Mouse (Mus musculus): Measurements from ENCODE around the gene Lcn2. TPM values are rescaled to one million over a fixed set of nuclear protein-coding genes. Genes with fewer than 3 reads are reported as not detected.
A peak's percentile ranks its signal among the peaks of the same experiment; 100 is the strongest.
"Not testable (repeated sequence)": the region's sequence is repeated elsewhere in the genome, so short reads cannot be mapped to it uniquely, and the experiment has no call there.

Gene Lcn2
- polyA plus RNA-seq, 1 experiment from 2014 or later, result 1.8 TPM

GRCm38 (mm10) chr2:32364121-32364520 is 23.9 kb downstream of the Lcn2 start:
- Histone ChIP-seq H3K9ac (ENCODE audit: low read length) (peak overlapping the region; percentile 78; the same call in 1 of the 2 replicates), H3K4me3 (ENCODE audit: control insufficient read depth in 1 of 2, insufficient read depth in 1 of 2, low read depth in 1 of 2, low read length in 2 of 2) (peak overlapping the region; percentile 69 to 80; a peak in 2 of 4 replicates), H3K36me3 (ENCODE audit: control insufficient read depth, insufficient read depth, low read length) (peaks cover 47% of the 10 kb centered on the region), H3K27me3 (ENCODE audit: control insufficient read depth, insufficient read depth, low read length) (no peaks in the 10 kb centered on the region; the same call in 1 of the 2 replicates), H3K4me2 (ENCODE audit: low read length) (peak overlapping the region; percentile 79), H3K9me3 (ENCODE audit: control insufficient read depth, low read length) (no peaks in the 10 kb centered on the region), H3K4me1 (ENCODE audit: control insufficient read depth in 2 of 2, insufficient read depth in 2 of 2, low read length in 2 of 2) (peaks cover 11 to 21% of the 10 kb centered on the region in 2 experiments), H3K27ac (replicated peaks in 1 of 2; ENCODE audit: control insufficient read depth in 1 of 2, insufficient read depth in 1 of 2, low read depth in 2 of 2, low read length in 2 of 2) (no peak overlapping the region; a peak in 1 of 4 replicates)
- no peak for ATAC-seq (ENCODE audit: insufficient number of reproducible peaks, insufficient read depth, low FRiP score, low read depth)
- WGBS, result 78% methylated on average over 8 of the region's 8 CpGs

DNA sequence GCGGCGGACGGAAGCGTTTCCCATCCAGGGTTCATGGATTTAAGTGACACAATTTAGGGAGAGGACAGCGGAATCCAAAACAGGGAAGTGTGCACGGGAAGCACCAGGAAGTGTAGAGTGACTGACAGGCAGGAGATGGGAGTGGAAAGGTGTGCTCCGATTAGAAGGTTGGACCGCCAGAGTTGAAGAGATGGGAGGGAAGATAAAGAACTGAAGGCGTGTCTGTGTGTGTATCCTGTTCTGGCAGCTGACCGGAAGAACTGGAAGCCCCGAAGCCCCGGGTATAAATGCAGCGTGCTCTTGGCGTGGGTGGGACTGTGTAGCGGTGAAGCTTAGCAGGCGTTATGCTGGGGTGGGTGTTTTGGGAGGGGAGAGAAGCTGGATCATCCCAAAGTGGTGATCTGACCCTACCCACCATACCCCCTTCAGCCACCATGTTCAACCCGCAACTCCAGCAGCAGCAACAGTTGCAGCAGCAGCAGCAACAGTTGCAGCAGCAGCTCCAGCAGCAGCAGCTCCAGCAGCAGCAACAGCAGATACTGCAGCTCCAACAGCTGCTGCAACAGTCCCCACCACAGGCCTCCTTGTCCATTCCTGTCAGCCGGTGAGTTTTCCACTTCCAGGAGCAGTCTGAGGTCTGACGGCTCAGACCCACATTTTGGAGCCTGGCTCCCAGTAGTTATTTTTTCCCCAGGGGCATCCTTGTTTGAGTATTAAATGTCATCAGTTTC is 24.5 kb downstream of the Lcn2 start:
- Histone ChIP-seq H3K9me3 (ENCODE audit: control insufficient read depth, low read length) (no peaks in the 10 kb centered on the region), H3K27ac (replicated peaks in 1 of 2; ENCODE audit: control insufficient read depth in 1 of 2, insufficient read depth in 1 of 2, low read depth in 2 of 2, low read length in 2 of 2) (peak overlapping the region; percentile 76 to 79), H3K9ac (ENCODE audit: low read length) (peak overlapping the region; percentile 78), H3K4me2 (ENCODE audit: low read length) (peak overlapping the region; percentile 79), H3K4me1 (ENCODE audit: control insufficient read depth in 2 of 2, insufficient read depth in 2 of 2, low read length in 2 of 2) (peaks cover 11 to 21% of the 10 kb centered on the region in 2 experiments), H3K4me3 (ENCODE audit: control insufficient read depth in 1 of 2, insufficient read depth in 1 of 2, low read depth in 1 of 2, low read length in 2 of 2) (peak overlapping the region; percentile 69 to 80), H3K27me3 (ENCODE audit: control insufficient read depth, insufficient read depth, low read length) (no peaks in the 10 kb centered on the region; the same call in 1 of the 2 replicates), H3K36me3 (ENCODE audit: control insufficient read depth, insufficient read depth, low read length) (peaks cover 43% of the 10 kb centered on the region)
- no peak for ATAC-seq (ENCODE audit: insufficient number of reproducible peaks, insufficient read depth, low FRiP score, low read depth)
- 6% methylated on average over 19 of the region's 19 CpGs for WGBS

- Histone ChIP-seq H3K4me2 (ENCODE audit: low read length) (peak overlapping the region; percentile 79), H3K4me1 (ENCODE audit: control insufficient read depth in 2 of 2, insufficient read depth in 2 of 2, low read length in 2 of 2) (peaks cover 11 to 21% of the 10 kb centered on the region in 2 experiments), H3K27ac (replicated peaks in 1 of 2; ENCODE audit: control insufficient read depth in 1 of 2, insufficient read depth in 1 of 2, low read depth in 2 of 2, low read length in 2 of 2) (peak overlapping the region; percentile 76 to 79), H3K9ac (ENCODE audit: low read length) (peak overlapping the region; percentile 78), H3K9me3 (ENCODE audit: control insufficient read depth, low read length) (no peaks in the 10 kb centered on the region), H3K27me3 (ENCODE audit: control insufficient read depth, insufficient read depth, low read length) (no peaks in the 10 kb centered on the region; the same call in 1 of the 2 replicates), H3K36me3 (ENCODE audit: control insufficient read depth, insufficient read depth, low read length) (peaks cover 36% of the 10 kb centered on the region), H3K4me3 (ENCODE audit: control insufficient read depth in 1 of 2, insufficient read depth in 1 of 2, low read depth in 1 of 2, low read length in 2 of 2) (peak overlapping the region; percentile 69 to 80)
- WGBS, result under 1% methylated on average over 51 of the region's 53 CpGs
- ATAC-seq (ENCODE audit: insufficient number of reproducible peaks, insufficient read depth, low FRiP score, low read depth), result peak; percentile 77
Observed at GRCm38 (mm10) chr2:32362817-32363340, 25.2 kb downstream of the Lcn2 start.

DNA sequence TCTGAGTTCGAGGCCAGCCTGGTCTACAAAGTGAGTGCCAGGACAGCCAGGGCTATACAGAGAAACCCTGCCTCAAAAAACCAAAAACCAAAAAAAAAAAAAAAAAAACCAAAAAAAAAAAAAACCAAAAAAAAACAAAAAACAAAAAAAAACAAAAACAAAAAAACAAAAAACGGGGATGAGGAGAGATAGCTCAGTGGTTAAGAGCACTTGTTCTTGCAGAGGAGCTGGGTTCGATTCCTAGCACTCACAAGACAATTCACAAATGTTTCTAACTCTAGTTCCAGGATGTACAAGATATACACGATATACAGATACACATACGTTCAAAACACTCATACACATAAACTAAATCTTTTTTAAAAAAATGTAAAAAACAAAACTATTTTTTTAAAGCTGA is 25.8 kb downstream of the Lcn2 start:
- Histone ChIP-seq H3K36me3 (ENCODE audit: control insufficient read depth, insufficient read depth, low read length) (peaks cover 30% of the 10 kb centered on the region), H3K27ac (replicated peaks in 1 of 2; ENCODE audit: control insufficient read depth in 1 of 2, insufficient read depth in 1 of 2, low read depth in 2 of 2, low read length in 2 of 2) (peak overlapping the region in 1 of 2 experiments; percentile 76; a peak in 2 of 4 replicates), H3K4me2 (ENCODE audit: low read length) (peak overlapping the region; percentile 79), H3K4me3 (ENCODE audit: control insufficient read depth in 1 of 2, insufficient read depth in 1 of 2, low read depth in 1 of 2, low read length in 2 of 2) (peak overlapping the region; percentile 69 to 80), H3K9ac (ENCODE audit: low read length) (peak overlapping the region; percentile 78), H3K4me1 (ENCODE audit: control insufficient read depth in 2 of 2, insufficient read depth in 2 of 2, low read length in 2 of 2) (peaks cover 11 to 21% of the 10 kb centered on the region in 2 experiments)
- not testable (repeated sequence) for H3K27me3 ChIP-seq (ENCODE audit: control insufficient read depth, insufficient read depth, low read length); ATAC-seq (ENCODE audit: insufficient number of reproducible peaks, insufficient read depth, low FRiP score, low read depth); H3K9me3 ChIP-seq (ENCODE audit: control insufficient read depth, low read length)
- 39% methylated on average over 5 of the region's 5 CpGs for WGBS

GRCm38 (mm10) chr2:32361437-32361836 is 26.6 kb downstream of the Lcn2 start:
- ATAC-seq (ENCODE audit: insufficient number of reproducible peaks, insufficient read depth, low FRiP score, low read depth), result peak; percentile 62; the same call in 1 of the 2 replicates
- peak overlapping the region; percentile 40 to 45 for H3K4me3 ChIP-seq (ENCODE audit: control insufficient read depth in 1 of 2, insufficient read depth in 1 of 2, low read depth in 1 of 2, low read length in 2 of 2)
- H3K36me3 ChIP-seq (ENCODE audit: control insufficient read depth, insufficient read depth, low read length), result peaks cover 23% of the 10 kb centered on the region
- no peaks in the 10 kb centered on the region; the same call in 1 of the 2 replicates for H3K27me3 ChIP-seq (ENCODE audit: control insufficient read depth, insufficient read depth, low read length)
- peak overlapping the region; percentile 67 for H3K9ac ChIP-seq (ENCODE audit: low read length)
- H3K4me2 ChIP-seq (ENCODE audit: low read length), result peak overlapping the region; percentile 86
- H3K4me1 ChIP-seq (ENCODE audit: control insufficient read depth in 2 of 2, insufficient read depth in 2 of 2, low read length in 2 of 2), result peaks cover 11 to 21% of the 10 kb centered on the region in 2 experiments
- H3K27ac ChIP-seq (replicated peaks in 1 of 2; ENCODE audit: control insufficient read depth in 1 of 2, insufficient read depth in 1 of 2, low read depth in 2 of 2, low read length in 2 of 2), result no peak overlapping the region
- under 1% methylated on average over 24 of the region's 24 CpGs for WGBS
- H3K9me3 ChIP-seq (ENCODE audit: control insufficient read depth, low read length), result no peaks in the 10 kb centered on the region

DNA sequence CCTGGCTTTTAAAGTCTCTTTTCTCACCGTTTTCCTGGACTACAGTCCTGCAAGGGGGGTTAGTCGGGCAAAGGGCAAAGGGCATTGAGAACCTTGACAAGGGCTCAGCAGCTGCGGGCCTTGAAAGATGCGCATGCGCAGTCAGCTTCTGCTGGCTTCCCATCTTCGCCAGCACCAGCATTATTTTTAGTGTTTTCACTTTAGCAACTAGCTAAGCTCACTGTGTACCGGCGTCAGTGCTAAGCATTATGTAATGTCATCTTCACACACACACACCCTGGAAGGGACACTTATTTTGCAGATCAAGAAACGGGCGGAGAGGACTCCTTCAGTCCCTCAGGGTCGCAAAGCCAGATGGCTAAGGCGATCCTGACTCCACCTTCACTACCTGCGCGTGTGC is 27.3 kb downstream of the Lcn2 start:
- WGBS, result 9% methylated on average over 14 of the region's 14 CpGs
- Histone ChIP-seq H3K4me3 (ENCODE audit: control insufficient read depth in 1 of 2, insufficient read depth in 1 of 2, low read depth in 1 of 2, low read length in 2 of 2) (peak overlapping the region; percentile 36 to 45), H3K9ac (ENCODE audit: low read length) (peak overlapping the region; percentile 67), H3K27me3 (ENCODE audit: control insufficient read depth, insufficient read depth, low read length) (no peaks in the 10 kb centered on the region; the same call in 1 of the 2 replicates), H3K4me2 (ENCODE audit: low read length) (peak overlapping the region; percentile 86), H3K9me3 (ENCODE audit: control insufficient read depth, low read length) (no peaks in the 10 kb centered on the region), H3K4me1 (ENCODE audit: control insufficient read depth in 2 of 2, insufficient read depth in 2 of 2, low read length in 2 of 2) (peaks cover 11 to 21% of the 10 kb centered on the region in 2 experiments), H3K27ac (replicated peaks in 1 of 2; ENCODE audit: control insufficient read depth in 1 of 2, insufficient read depth in 1 of 2, low read depth in 2 of 2, low read length in 2 of 2) (0 out of 4 replicates have a peak overlapping the region, but pooled peaks of 1 of the 2 experiments have one; percentile 14), H3K36me3 (ENCODE audit: control insufficient read depth, insufficient read depth, low read length) (peaks cover 18% of the 10 kb centered on the region)
- no peak; the same call in 1 of the 2 replicates for ATAC-seq (ENCODE audit: insufficient number of reproducible peaks, insufficient read depth, low FRiP score, low read depth)

DNA sequence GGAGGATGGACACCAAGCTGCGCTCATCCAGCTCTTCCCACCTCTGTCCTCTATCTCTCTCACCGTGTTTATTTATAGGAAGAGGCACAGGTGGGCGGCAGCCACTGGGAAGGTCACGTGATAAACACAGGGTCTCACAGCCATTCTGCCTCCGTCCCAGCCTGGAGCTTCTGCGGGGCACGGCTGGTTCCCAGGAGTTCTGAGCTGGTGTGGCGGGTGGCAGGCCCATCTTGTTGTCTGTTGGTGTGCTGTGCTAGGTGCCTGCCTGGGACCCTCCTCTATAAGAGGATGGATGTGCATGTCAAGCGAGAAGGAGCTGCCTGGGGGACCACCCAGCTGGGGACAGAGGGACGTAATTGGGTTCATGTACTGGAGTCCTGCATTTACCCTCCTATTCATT is 29.7 kb downstream of the Lcn2 start:
- 57% methylated on average over 10 of the region's 10 CpGs for WGBS
- Histone ChIP-seq H3K9me3 (ENCODE audit: control insufficient read depth, low read length) (no peaks in the 10 kb centered on the region), H3K36me3 (ENCODE audit: control insufficient read depth, insufficient read depth, low read length) (no peaks in the 10 kb centered on the region), H3K9ac (ENCODE audit: low read length) (no peak overlapping the region), H3K4me3 (ENCODE audit: control insufficient read depth in 1 of 2, insufficient read depth in 1 of 2, low read depth in 1 of 2, low read length in 2 of 2) (no peak overlapping the region), H3K4me1 (ENCODE audit: control insufficient read depth in 2 of 2, insufficient read depth in 2 of 2, low read length in 2 of 2) (peaks cover 11 to 21% of the 10 kb centered on the region in 2 experiments), H3K27ac (replicated peaks in 1 of 2; ENCODE audit: control insufficient read depth in 1 of 2, insufficient read depth in 1 of 2, low read depth in 2 of 2, low read length in 2 of 2) (no peak overlapping the region), H3K4me2 (ENCODE audit: low read length) (no peak overlapping the region), H3K27me3 (ENCODE audit: control insufficient read depth, insufficient read depth, low read length) (no peaks in the 10 kb centered on the region; the same call in 1 of the 2 replicates)
- ATAC-seq (ENCODE audit: insufficient number of reproducible peaks, insufficient read depth, low FRiP score, low read depth), result no peak

Measured in heart, embryonic 14.5 days (tissue).